Mouse (Mus musculus): ENCODE measurements at regions not wholly inside any gene's neighbourhood (a gene's known extent, or its start where the extent isn't known, plus 50 kb on each side); places are given as distances from the start of the nearest gene placed in this dataset.

DNA sequence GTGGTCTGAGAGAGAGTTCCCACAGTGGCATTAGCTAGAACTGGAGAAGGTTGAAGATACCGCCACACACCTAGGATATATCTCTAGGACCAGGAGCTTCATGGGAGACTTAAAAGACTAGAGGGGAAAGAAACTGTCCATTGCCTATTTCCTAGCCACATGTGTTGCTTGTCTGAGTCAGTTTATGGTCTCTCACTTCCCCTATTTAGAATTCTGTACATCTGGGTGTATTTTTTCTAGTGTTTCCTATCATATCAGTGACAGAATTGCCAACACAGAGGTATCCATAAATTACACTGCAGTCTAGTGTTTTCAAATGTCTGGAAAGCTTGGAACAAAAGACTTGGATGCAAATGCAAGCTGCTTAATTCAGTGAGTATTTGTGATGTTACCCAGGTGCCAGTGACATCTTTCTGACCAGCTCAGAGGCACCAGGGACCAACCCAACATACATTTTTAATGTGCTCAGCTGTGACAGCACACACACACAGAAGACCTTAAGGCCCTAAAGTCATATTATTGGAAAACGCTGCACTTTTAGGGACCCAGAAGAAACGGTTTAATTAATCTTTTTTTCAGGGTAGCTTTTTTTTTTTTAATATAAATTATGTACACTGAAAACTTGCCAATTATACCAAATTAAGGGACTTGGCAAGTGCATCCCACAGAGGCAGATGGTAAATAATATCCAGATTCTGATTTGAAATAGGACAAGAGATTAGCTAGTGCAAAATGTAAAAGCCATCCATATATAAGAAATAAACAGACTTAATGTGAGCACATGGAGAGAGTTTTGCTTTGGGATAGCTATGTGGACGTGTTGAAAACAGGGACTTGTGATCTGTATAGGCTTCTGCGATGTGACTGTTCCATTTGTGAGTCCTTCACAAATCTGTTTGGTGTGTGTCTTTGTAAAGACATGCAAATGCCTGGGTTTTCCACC lies 700.5 kb upstream of the Cited2 start:
- H3K9ac ChIP-seq, result no peak overlapping the region
- H3K27ac ChIP-seq, result peak overlapping the region; percentile 77
- H3K4me1 ChIP-seq (replicated peaks), result peaks cover 19% of the 10 kb centered on the region; the same call in 1 of the 2 replicates
- ATAC-seq (ENCODE audit: low FRiP score), result peak; percentile 78
- H3K9me3 ChIP-seq, result no peaks in the 10 kb centered on the region
- no peaks in the 10 kb centered on the region for H3K27me3 ChIP-seq
- no peak overlapping the region for H3K4me2 ChIP-seq
- H3K36me3 ChIP-seq, result no peaks in the 10 kb centered on the region
- 51% methylated on average over 5 of the region's 5 CpGs for WGBS
- no peak overlapping the region for H3K4me3 ChIP-seq

DNA sequence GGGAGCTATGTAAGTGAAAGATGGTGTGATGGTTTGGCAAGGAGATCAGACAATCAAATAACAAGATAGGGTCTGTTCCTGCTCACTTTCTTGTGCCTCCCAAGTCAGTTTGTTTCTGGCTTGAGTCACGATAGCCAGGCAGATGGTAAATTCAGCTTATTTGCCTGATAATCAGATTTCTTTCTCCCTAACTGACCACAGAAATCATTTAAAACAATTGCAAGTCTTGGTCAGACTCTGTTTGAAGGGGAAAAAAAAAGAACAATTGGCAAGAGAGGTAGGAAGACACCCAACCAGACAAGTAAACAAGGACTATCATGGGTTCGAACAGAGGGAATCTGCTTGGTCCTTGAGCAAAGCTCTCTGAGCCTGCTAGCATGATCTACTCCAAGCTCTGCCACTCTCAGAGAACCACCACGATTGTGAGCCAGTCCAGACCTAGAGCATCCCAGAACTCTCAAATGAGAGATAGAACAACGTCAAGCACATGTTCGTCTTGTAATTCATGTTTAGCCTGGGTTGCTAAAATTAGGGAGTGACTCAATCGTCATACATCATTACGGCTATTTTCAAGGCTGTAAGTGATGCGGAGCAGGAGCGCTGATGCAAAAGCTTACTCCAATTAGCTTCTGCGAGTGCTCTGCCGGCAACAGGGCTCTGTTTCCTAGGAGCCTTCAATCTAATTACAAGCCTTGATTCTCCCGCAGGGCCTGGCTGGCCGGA lies 699.3 kb upstream of the Cited2 start:
- peak overlapping the region; percentile 52; the same call in 1 of the 2 replicates for H3K27ac ChIP-seq
- H3K9ac ChIP-seq, result no peak overlapping the region
- 43% methylated on average over 13 of the region's 13 CpGs for WGBS
- H3K36me3 ChIP-seq, result no peaks in the 10 kb centered on the region
- H3K4me1 ChIP-seq (replicated peaks), result peaks cover 19% of the 10 kb centered on the region; the same call in 1 of the 2 replicates
- H3K4me3 ChIP-seq, result no peak overlapping the region
- H3K9me3 ChIP-seq, result no peaks in the 10 kb centered on the region
- no peaks in the 10 kb centered on the region for H3K27me3 ChIP-seq
- no peak overlapping the region for H3K4me2 ChIP-seq
- ATAC-seq (ENCODE audit: low FRiP score), result peak; percentile 57

DNA sequence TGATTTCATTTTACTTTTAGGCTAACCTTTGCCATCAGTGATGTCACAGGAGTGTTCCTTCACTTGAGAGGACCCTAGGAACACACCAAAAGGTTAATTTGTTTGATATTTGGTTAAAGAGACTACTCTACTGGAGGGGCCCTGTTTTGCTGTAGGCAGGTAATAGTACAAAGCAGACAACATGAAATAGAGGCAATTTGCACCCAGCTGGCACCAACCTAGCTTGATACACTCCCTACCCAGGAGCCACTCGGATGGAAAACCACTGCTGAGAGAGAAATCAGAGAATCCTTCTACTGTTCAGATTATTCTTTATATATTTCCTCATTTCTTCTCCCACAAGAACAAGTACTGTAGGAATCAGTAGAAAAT lies 698.7 kb upstream of the Cited2 start:
- H3K9ac ChIP-seq, result no peak overlapping the region
- WGBS, result 58% methylated on average over 1 of the region's 1 CpGs
- no peaks in the 10 kb centered on the region for H3K9me3 ChIP-seq
- H3K4me2 ChIP-seq, result no peak overlapping the region
- H3K4me1 ChIP-seq (replicated peaks), result peaks cover 19% of the 10 kb centered on the region; the same call in 1 of the 2 replicates
- H3K36me3 ChIP-seq, result no peaks in the 10 kb centered on the region
- no peak overlapping the region for H3K4me3 ChIP-seq
- peak; percentile 67 for ATAC-seq (ENCODE audit: low FRiP score)
- no peaks in the 10 kb centered on the region for H3K27me3 ChIP-seq
- H3K27ac ChIP-seq, result peak overlapping the region; percentile 52

- no peak for ATAC-seq (ENCODE audit: low FRiP score)
- H3K4me1 ChIP-seq (replicated peaks), result no peaks in the 10 kb centered on the region
- no peaks in the 10 kb centered on the region for H3K36me3 ChIP-seq
- no peak overlapping the region for H3K4me2 ChIP-seq
- H3K27ac ChIP-seq, result no peak overlapping the region
- no peaks in the 10 kb centered on the region for H3K27me3 ChIP-seq
- no peaks in the 10 kb centered on the region for H3K9me3 ChIP-seq
- 88% methylated on average over 2 of the region's 2 CpGs for WGBS
- H3K4me3 ChIP-seq, result no peak overlapping the region
- no peak overlapping the region for H3K9ac ChIP-seq
These were observed 687.9 kb upstream of the Cited2 start for GRCm38 (mm10) chr10:17034892-17035775.

DNA sequence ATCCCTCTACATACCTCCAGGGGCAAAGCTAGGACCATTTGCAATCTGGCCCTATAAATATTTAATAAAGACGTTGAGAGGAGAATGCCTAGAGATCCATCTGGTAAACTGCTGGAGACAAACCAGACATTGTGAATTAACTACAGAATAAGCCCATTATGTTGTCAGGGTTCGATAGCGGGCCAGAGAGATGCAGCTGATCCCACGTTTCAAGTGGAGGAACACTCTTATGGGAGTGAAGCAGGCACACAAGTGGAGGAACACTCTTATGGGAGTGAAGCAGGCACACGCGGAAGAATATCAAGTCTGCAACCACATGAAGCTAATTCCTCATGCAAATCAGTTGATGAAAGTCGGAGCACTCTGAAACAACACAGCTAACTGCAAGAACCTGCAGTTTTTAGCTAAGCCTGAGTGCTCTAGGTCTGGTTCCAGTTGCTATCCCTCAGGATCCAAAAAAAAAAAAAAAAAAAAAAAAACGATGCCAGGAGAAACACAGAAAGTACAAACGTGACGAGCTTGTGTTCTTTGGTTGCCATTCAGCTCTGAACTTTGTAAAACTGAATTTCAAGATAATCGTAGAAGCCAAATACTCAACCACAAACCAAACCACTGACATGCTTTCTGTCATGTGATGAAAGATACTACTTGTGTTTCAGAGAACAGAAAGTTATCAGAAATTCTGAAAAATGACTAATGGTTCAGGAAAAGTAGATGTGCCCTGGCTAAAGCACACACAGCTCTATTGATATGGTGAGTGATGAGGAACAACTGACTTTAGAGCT lies 684.6 kb upstream of the Cited2 start:
- Histone ChIP-seq H3K9ac (no peak overlapping the region), H3K36me3 (no peaks in the 10 kb centered on the region)
- ATAC-seq (ENCODE audit: low FRiP score), result no peak

GRCm38 (mm10) chr10:17042090-17042489 lies 680.9 kb upstream of the Cited2 start:
- Histone ChIP-seq H3K4me2 (no peak overlapping the region), H3K4me3 (no peak overlapping the region), H3K27me3 (no peaks in the 10 kb centered on the region), H3K4me1 (replicated peaks) (no peaks in the 10 kb centered on the region), H3K36me3 (no peaks in the 10 kb centered on the region), H3K27ac (no peak overlapping the region), H3K9ac (no peak overlapping the region), H3K9me3 (no peaks in the 10 kb centered on the region)
- ATAC-seq (ENCODE audit: low FRiP score), result no peak
- WGBS, result 96% methylated on average over 1 of the region's 1 CpGs

More for the DNA sequence above, 684.6 kb upstream of the Cited2 start:
- no peak overlapping the region for H3K4me2 ChIP-seq
- no peaks in the 10 kb centered on the region for H3K27me3 ChIP-seq
- 64% methylated on average over 11 of the region's 11 CpGs for WGBS
- H3K4me3 ChIP-seq, result no peak overlapping the region
- no peak overlapping the region for H3K27ac ChIP-seq
- H3K4me1 ChIP-seq (replicated peaks), result no peaks in the 10 kb centered on the region
- H3K9me3 ChIP-seq, result no peaks in the 10 kb centered on the region

- H3K4me3 ChIP-seq, result no peak overlapping the region
- no peak for ATAC-seq (ENCODE audit: low FRiP score)
- H3K36me3 ChIP-seq, result no peaks in the 10 kb centered on the region
- H3K4me1 ChIP-seq (replicated peaks), result no peaks in the 10 kb centered on the region
- 80% methylated on average over 3 of the region's 3 CpGs for WGBS
- H3K4me2 ChIP-seq, result no peak overlapping the region
- no peaks in the 10 kb centered on the region for H3K9me3 ChIP-seq
- H3K27ac ChIP-seq, result no peak overlapping the region
- no peaks in the 10 kb centered on the region for H3K27me3 ChIP-seq
- no peak overlapping the region for H3K9ac ChIP-seq
These were observed 680.0 kb upstream of the Cited2 start for GRCm38 (mm10) chr10:17042973-17043372.

- Histone ChIP-seq H3K4me1 (replicated peaks) (no peaks in the 10 kb centered on the region), H3K4me3 (no peak overlapping the region), H3K27me3 (no peaks in the 10 kb centered on the region), H3K9ac (no peak overlapping the region), H3K4me2 (no peak overlapping the region), H3K27ac (no peak overlapping the region), H3K36me3 (no peaks in the 10 kb centered on the region), H3K9me3 (no peaks in the 10 kb centered on the region)
- no peak for ATAC-seq (ENCODE audit: low FRiP score)
- WGBS, result 90% methylated on average over 5 of the region's 5 CpGs
These were observed 676.3 kb upstream of the Cited2 start for GRCm38 (mm10) chr10:17046765-17047164.

DNA sequence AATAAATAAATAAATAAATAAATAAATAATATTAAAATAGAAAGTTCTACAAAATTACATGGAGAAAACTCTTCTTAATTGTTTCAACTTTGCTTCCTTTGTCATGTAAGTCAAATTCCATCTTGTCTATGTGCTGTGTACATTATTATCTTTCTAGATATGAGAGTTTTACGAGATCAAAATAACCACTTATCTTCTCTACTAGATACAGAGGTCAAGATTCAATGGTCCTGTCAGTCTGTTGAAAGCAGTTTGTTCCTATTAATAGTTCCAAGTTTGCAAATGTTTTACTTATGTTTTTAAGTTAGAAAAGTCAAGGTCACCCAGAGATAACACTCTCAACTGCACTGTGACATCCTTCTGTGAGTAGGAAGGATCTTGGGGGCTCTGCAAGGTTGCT lies 650.1 kb upstream of the Cited2 start:
- Histone ChIP-seq H3K9me3 (peaks cover 3% of the 10 kb centered on the region; the same call in 1 of the 2 replicates), H3K27ac (no peak overlapping the region), H3K9ac (no peak overlapping the region), H3K4me3 (no peak overlapping the region), H3K27me3 (no peaks in the 10 kb centered on the region), H3K36me3 (no peaks in the 10 kb centered on the region), H3K4me1 (replicated peaks) (peaks cover 14% of the 10 kb centered on the region; the same call in 1 of the 2 replicates), H3K4me2 (no peak overlapping the region)
- 91% methylated on average over 1 of the region's 1 CpGs for WGBS
- ATAC-seq (ENCODE audit: low FRiP score), result no peak

- peaks cover 14% of the 10 kb centered on the region; the same call in 1 of the 2 replicates for H3K4me1 ChIP-seq (replicated peaks)
- 62% methylated on average over 1 of the region's 1 CpGs for WGBS
- no peak for ATAC-seq (ENCODE audit: low FRiP score)
These were observed 649.0 kb upstream of the Cited2 start for GRCm38 (mm10) chr10:17074013-17074401.

GRCm38 (mm10) chr10:17074402-17075027 lies 648.5 kb upstream of the Cited2 start:
- H3K27ac ChIP-seq, result peak overlapping the region; percentile 52
- no peak for ATAC-seq (ENCODE audit: low FRiP score)
- no peaks in the 10 kb centered on the region for H3K36me3 ChIP-seq

More at GRCm38 (mm10) chr10:17074013-17074401, 649.0 kb upstream of the Cited2 start:
- Histone ChIP-seq H3K36me3 (no peaks in the 10 kb centered on the region), H3K9ac (no peak overlapping the region), H3K27ac (no peak overlapping the region; the same call in 1 of the 2 replicates), H3K4me2 (no peak overlapping the region), H3K4me3 (no peak overlapping the region), H3K9me3 (no peaks in the 10 kb centered on the region), H3K27me3 (no peaks in the 10 kb centered on the region)

More at GRCm38 (mm10) chr10:17074402-17075027, 648.5 kb upstream of the Cited2 start:
- H3K9me3 ChIP-seq, result no peaks in the 10 kb centered on the region
- 52% methylated on average over 6 of the region's 6 CpGs for WGBS
- H3K4me1 ChIP-seq (replicated peaks), result peaks cover 14% of the 10 kb centered on the region; the same call in 1 of the 2 replicates
- no peak overlapping the region for H3K4me2 ChIP-seq
- H3K9ac ChIP-seq, result no peak overlapping the region
- no peaks in the 10 kb centered on the region for H3K27me3 ChIP-seq
- no peak overlapping the region for H3K4me3 ChIP-seq

Measured in hindbrain, embryonic 13.5 days (tissue).